Mouse (Mus musculus) adrenal gland, postnatal 10 days (tissue): ENCODE data around the gene Rnf214. TPM values are rescaled to one million over a fixed set of nuclear protein-coding genes. Genes with fewer than 3 reads are reported as not detected.
A peak's percentile ranks its signal among the peaks of the same experiment; 100 is the strongest.
"Not testable (repeated sequence)": the region's sequence is repeated elsewhere in the genome, so short reads cannot be mapped to it uniquely, and the experiment has no call there.

Experiments used
- DNase-seq: peaks from one replicate; pipeline ENCODE4 v3.0.0; 2021; ENCODE audit warnings: mixed read lengths
- total RNA-seq, 2 experiments: library from RNA; stranded (reverse); gene quantifications; 2 replicates each; pipeline ENCODE4 v1.2.3; 2021

Rnf214 gene
- total RNA-seq, 2 experiments from 2014 or later: 37.4 to 42.3 TPM

DNA sequence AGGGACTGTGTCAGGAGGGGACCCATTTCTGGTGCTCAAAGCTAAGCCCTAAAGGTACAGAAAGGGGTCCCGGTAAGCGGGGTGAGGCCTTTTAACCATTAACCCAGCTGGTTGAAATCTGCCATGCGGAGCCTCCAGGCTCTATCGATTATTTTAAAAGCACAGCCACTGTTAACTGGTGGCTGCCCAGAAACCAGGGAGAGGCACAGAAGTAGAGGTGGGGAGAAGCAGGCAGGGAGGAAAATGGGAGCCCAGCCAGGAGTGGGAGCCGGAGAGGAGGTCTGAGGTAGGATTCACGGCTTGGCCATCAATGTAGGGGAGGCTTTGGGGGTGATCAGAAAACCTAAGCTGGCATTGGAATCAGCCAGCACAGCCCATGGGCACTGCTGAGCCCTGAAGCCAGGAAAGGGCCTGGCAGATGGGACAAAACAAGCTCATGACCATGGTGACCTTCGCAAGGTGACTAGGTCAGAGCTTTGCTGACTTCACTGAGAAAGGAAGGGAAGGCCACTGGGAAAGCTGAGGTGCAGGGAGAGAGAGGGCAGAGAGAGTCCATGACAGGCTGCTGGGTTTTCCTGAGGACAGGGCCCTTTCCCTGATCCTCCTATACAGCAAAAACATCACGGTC, 56.1 kb downstream of the Rnf214 start:
- DNase-seq: peak; percentile 40

- DNase-seq: peak; percentile 54
Measured at GRCm38 (mm10) chr9:45849528-45850408, 56.9 kb downstream of the Rnf214 start.

- DNase-seq: no peak
Measured at GRCm38 (mm10) chr9:45846891-45847460, 59.7 kb downstream of the Rnf214 start.

- not testable (repeated sequence) for DNase-seq
Measured at GRCm38 (mm10) chr9:45846176-45846575, 60.5 kb downstream of the Rnf214 start.

- no peak for DNase-seq
Measured at GRCm38 (mm10) chr9:45845541-45845940, 61.2 kb downstream of the Rnf214 start.

GRCm38 (mm10) chr9:45843780-45844179, 62.9 kb downstream of the Rnf214 start:
- no peak for DNase-seq

DNA sequence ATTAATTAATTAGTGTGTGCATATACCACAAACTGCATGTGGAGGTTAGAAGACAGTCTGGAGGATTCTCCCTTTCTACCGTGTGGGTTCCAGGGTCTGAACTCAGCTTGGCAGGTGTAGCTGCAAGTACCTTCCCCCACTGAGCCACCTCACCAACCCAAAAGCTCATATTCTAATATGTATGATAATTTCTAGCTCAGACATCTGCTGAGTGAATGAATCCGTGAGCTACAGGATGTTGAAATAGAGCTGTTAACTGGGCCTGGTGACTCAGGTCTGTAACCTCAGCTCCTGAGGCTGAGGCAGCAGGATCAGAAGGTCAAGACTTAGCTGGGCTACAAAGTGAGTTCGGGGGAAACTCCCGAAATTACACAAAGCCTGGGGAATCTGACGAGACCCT, 63.7 kb downstream of the Rnf214 start:
- DNase-seq: no peak

- DNase-seq: no peak
Measured at GRCm38 (mm10) chr9:45841458-45841857, 65.3 kb downstream of the Rnf214 start.

DNA sequence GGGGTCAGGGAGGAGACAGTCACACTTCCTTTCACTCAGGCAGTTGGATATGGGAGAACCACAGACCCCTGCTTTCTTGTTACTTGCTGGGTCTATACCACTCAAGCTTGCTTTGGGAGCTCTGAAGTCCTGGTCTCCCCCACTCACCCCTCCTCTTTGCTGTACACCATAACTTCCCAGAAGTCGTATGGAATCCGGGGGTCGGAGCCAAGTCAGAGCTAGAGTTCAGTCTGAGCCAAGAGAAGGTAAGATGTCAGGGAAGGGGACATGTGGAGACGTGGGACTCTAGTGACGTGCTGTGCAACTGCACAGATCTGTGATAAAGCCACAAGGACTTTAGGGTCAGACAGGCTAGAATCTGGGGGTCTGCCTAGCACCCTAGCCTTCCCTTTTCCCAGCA, 66.4 kb downstream of the Rnf214 start:
- DNase-seq: no peak

- no peak for DNase-seq
Measured at GRCm38 (mm10) chr9:45839982-45840300, 66.8 kb downstream of the Rnf214 start.

GRCm38 (mm10) chr9:45839139-45839981, 67.4 kb downstream of the Rnf214 start:
- DNase-seq: peak; percentile 40

DNA sequence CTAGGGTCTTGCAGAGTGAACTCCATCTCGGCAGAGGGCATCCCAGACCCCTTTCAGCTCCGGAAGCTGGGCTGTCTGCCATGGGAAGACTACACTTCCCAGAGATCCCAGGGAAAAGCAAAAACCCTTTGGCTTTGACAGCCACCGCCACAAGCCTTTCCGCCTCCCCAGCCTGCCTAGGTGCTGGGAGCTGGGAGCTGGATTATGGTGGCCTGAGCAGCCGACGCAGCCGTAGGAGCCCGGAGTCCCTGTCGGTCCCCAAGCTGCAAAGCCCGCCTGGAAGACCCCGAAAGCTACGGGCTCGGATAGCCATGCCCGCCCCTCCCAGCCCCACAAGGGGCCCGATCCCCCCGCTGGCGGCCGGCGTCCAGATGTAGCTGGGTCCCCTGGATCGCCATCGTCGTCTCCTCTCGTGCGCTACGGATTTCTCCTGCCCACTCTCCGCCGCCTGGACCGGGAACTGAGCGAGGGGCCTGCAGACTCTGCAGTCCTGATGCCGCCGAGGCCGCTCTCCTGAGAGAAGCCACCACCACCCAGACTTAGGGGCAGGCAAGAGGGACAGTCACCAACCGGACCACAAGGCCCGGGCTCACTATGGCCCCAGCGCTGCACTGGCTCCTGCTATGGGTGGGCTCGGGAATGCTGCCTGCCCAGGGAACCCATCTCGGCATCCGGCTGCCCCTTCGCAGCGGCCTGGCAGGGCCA, 68.1 kb downstream of the Rnf214 start, which contains the start of gene Bace1:
Gene Bace1, plus strand, starts transcription at position 147 of the 705 bp plus-strand sequence.
- DNase-seq: peak; percentile 88

DNA sequence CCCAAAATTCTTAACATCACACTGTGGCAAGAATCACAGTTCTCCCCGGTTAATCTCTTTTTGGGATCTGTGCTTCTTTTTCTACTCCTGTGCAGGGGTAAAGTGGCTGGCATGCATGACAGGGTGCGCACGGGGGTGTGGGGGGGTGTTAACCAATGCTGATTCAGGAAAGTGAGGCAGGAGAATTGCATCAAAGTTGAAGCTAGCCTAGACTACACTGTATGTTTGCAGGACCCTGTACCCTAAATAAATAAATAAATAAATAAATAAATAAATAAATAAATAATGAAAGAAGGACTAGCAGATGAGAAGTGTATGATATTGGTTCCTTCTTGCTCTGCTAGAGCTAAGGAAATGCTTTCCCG, 68.7 kb downstream of the Rnf214 start:
- DNase-seq: no peak

GRCm38 (mm10) chr9:45833461-45833860, 73.2 kb downstream of the Rnf214 start:
- no peak for DNase-seq

DNA sequence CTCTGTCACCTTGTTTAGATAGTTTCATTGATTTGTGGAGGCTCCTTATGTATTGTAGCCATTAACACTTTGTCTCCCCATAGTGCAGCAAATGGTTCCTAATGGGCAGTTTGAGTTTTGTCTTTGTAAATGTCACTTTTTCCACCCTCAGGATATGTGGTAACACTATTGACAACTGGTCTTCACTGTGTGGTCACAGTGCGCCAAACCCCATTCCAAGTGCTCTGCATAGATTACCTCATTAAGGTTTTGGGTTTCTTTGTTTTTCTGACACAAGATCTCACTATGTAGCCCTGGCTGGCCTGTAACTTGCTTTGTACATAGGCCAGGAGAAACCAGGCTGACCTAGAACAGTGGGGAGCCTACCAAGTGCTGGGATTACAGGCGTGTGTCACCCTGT, 73.8 kb downstream of the Rnf214 start:
- no peak for DNase-seq

DNA sequence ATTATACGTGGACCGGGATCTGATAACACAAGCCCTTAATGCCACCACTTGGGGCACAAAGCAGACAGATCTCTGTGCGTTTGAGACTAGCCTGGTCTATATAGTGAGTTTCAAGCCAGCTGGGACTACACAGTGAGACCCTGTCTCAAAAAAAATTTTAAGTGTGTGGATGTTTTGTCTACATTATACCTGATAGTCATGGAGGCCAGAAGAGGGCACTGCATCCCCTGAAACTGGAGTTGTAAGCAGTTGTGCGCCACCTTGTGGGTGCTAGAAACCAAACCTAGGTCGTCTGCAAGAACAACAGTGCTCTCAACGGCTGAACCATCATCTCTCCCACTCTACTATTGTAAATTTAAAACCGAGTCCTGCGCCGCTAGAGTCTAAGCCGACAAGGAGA, 77.6 kb downstream of the Rnf214 start:
- peak; percentile 56 for DNase-seq

GRCm38 (mm10) chr9:45828291-45828963, 78.3 kb downstream of the Rnf214 start, which contains the start of gene Cep164:
TSS of gene Cep164 (minus strand) at chr9:45828691.
- peak; percentile 91 for DNase-seq

- DNase-seq: peak; percentile 58
Measured at GRCm38 (mm10) chr9:45827663-45828290, 78.9 kb downstream of the Rnf214 start.

DNA sequence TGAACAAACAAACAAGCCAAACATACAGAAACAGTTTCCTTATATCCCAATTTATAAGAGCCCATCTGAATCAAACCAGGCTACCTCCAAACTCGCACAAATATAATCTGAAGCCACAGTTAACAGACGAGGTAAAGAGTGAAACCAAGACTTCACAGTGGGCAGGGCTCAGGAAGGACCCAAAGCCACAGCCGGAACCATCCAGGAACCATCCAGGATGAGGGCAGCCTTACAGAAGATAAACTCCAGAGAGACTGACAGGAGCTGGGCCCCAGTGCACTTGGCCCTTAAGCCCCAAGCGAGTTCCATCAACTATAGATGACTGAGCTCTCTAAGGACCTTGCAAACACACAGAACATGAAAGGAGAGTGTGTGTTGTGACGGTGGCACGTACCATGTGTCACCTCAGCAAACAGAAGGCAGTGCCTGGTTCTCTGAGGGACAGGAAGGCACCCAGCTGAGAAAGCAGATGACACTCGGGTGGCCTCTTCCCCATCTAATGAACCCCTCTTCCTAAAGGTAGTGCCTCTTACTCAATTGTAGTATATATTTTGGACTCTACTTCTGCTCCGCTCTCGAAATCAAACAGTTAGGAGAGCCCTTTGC, 88.2 kb downstream of the Rnf214 start:
- DNase-seq: no peak

- DNase-seq: no peak
Measured at GRCm38 (mm10) chr9:45815525-45815924, 91.2 kb downstream of the Rnf214 start.
